Mouse (Mus musculus): ENCODE measurements around the gene Baiap3.
"Not testable (repeated sequence)": the region's sequence is repeated elsewhere in the genome, so short reads cannot be mapped to it uniquely, and the experiment has no call there.

DNA sequence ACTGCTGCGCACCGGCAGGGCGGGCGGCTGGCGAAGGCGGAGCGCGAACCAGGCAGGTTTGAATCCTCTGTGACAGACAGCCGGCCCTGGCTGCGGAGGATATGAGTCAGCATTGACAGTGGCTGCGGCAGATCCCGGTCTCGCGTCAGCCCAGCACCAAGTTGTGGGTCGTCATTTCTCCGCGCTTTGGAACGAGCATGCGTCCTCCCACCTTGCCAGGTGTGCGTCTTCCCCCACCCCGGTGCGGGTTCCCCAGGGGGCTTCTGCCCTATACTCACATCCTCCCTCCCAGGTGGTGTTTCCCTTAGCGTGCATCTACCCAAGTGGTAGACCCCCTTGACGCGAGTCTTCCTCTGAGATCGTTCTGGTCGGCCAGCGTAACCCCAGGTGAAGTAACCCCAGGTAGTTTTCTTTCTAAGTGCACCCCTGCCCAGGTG is 33.6 kb downstream of the Baiap3 start:
- not testable (repeated sequence) for TF ChIP-seq CTCF (conservative IDR thresholded peaks at IDR 0.05; ENCODE audit: low read length); POU5F1 (IDR thresholded peaks at IDR 0.05; ENCODE audit: borderline replicate concordance, low read length)
